15 mouse cellular contexts compared by ENCODE assay signal in genomic region chr7:144458881-144459280, GRCm38 (mm10). TPM values are rescaled to one million over a fixed set of nuclear protein-coding genes. Genes with fewer than 3 reads are reported as not detected.
DNase-seq lines count a peak whose midpoint lies in the region; TF ChIP-seq lines count a peak whose summit lies in the region.
"Had no signal": no experiment of that assay in that cellular context is flagged by ENCODE, and none has a peak within 500 bp of the region (broad histone marks: within the 10 kb centered on the region; RNA-seq: fewer than 3 reads in every experiment).

No protein-coding gene starts in this region.

- TF ChIP-seq POLR2A in kidney, adult 2 months (IDR thresholded peaks at IDR 0.05; ENCODE audit: low read depth, low read length), result no peak

- no peak for TF ChIP-seq CTCF in kidney, adult 2 months (conservative IDR thresholded peaks at IDR 0.05; ENCODE audit: insufficient read depth, insufficient read length, low read depth, low read length)

- peak; percentile 15 for DNase-seq in ovary, adult 18-20 months (ENCODE audit: low spot score)
- no peak for DNase-seq in ovary, postnatal 36 days (ENCODE audit: low spot score)
- peak; percentile 77 for DNase-seq in adrenal gland, adult 8-10 months
- DNase-seq in adrenal gland, postnatal 36 days, result peak; percentile 56 to 77
- no peak for DNase-seq in kidney, adult 2 months
- DNase-seq in heart, postnatal 14 days, result no peak
- DNase-seq: cerebellum, adult 11 months; cerebellum, adult 9-10 months; cerebellum, postnatal 25 days; gastrocnemius, postnatal 14 days; heart, postnatal 36 days had no signal

- peaks cover 9% of the 10 kb centered on the region for H3K36me3 ChIP-seq in kidney, adult 2 months (ENCODE audit: control insufficient read depth, insufficient read depth, low read length)

- no peaks in the 10 kb centered on the region for H3K27me3 ChIP-seq in kidney, adult 2 months (replicated peaks; ENCODE audit: control insufficient read depth, insufficient read depth, low read length)
- H3K27me3 ChIP-seq: embryonic facial prominence, embryonic 13.5 days; forebrain, embryonic 12.5 days; heart, embryonic 12.5 days; hindbrain, embryonic 15.5 days had no signal

- no peak overlapping the region for H3K27ac ChIP-seq in kidney, adult 2 months (ENCODE audit: insufficient read depth, low read depth, low read length)
- H3K27ac ChIP-seq: embryonic facial prominence, embryonic 13.5 days; forebrain, embryonic 12.5 days; hindbrain, embryonic 15.5 days had no signal

- 77% methylated on average over 1 of the region's 1 CpGs for WGBS in kidney, adult 2 months

- H3K4me1 ChIP-seq in kidney, adult 2 months (ENCODE audit: control insufficient read depth, insufficient read depth, low read length), result no peaks in the 10 kb centered on the region
- H3K4me1 ChIP-seq: embryonic facial prominence, embryonic 13.5 days; forebrain, embryonic 12.5 days; heart, embryonic 12.5 days; hindbrain, embryonic 15.5 days had no signal

- intact Hi-C loops in heart, postnatal 14 days (cut with DNase I), result loop anchor here (10.0 kb wide), 1 partner anchor 316 kb away; no protein-coding TSS in a partner anchor

- H3K4me3 ChIP-seq in kidney, adult 2 months (ENCODE audit: insufficient read depth, low read depth, low read length), result no peak overlapping the region
- H3K4me3 ChIP-seq: embryonic facial prominence, embryonic 13.5 days; forebrain, embryonic 12.5 days; heart, embryonic 12.5 days; hindbrain, embryonic 15.5 days had no signal

RNA-seq across cellular contexts. Expression of gene Cttn, which starts 11.9 kb away (rescaled TPM):
- 100 to 1,000 TPM; 228 to 248 (median 236) TPM for total RNA-seq in adrenal gland, adult 8-10 months (2022)
- 100 to 1,000 TPM; 239 to 243 TPM for total RNA-seq in adrenal gland, postnatal 36 days (2021)
- 85.8 and 91.3 TPM in 2 replicates for polyA plus RNA-seq in kidney, adult 2 months (2012; rRNA removed)
- total RNA-seq in heart, postnatal 14 days (2021), result 10 to 100 TPM; 46.5 to 47.0 TPM

Comparison
In these comparisons a context has a peak if more than half of its experiments do, and no peak if none do; other contexts are left out.
1. DNase-seq: peak in ovary, adult 18-20 months (single experiment), adrenal gland, adult 8-10 months (single experiment) and adrenal gland, postnatal 36 days (2 of 2); none in ovary, postnatal 36 days (single experiment), kidney, adult 2 months (single experiment) and heart, postnatal 14 days (0 of 2).
2. RNA of gene Cttn, which starts 11.9 kb away (total RNA-seq): 239 to 243 TPM in adrenal gland, postnatal 36 days and 228 to 248 TPM in adrenal gland, adult 8-10 months; 46.5 to 47.0 TPM in heart, postnatal 14 days; every median in the first group is over 4 times any median in the second.